Mouse (Mus musculus) stomach, postnatal 0 days (tissue): ENCODE measurements around the gene Meox2.

Experiments used
- CTCF ChIP-seq: IDR thresholded peaks from 2 replicates; pipeline ENCODE4 v1.5.1; 2016; ENCODE audit warnings: antibody characterized with exemption, low read depth, mild to moderate bottlenecking, moderate library complexity
- EP300 ChIP-seq: optimal IDR thresholded peaks from 2 replicates; pipeline ENCODE3; 2016; ENCODE audit warnings: antibody characterized with exemption

GRCm38 (mm10) chr12:37109474-37110012 lies 1.2 kb downstream of the Meox2 start:
- TF ChIP-seq CTCF: no peak
- no peak for TF ChIP-seq EP300
